Mouse (Mus musculus) gastrocnemius, adult 2 months (tissue): ENCODE measurements at regions not wholly inside any gene's neighbourhood (a gene's known extent, or its start where the extent isn't known, plus 50 kb on each side); places are given as distances from the start of the nearest gene placed in this dataset.

Experiments
- DNase-seq: peaks from one replicate; pipeline ENCODE4 v3.0.0; 2022
- H3K27ac ChIP-seq: fragments of 200-600 bp; 2 replicates; pipeline ENCODE4 v1.8.1; 2022; ENCODE audit warnings: mild to moderate bottlenecking
- H3K4me3 ChIP-seq: fragments of 200-600 bp; 2 replicates; pipeline ENCODE4 v1.8.1; 2022; ENCODE audit warnings: mild to moderate bottlenecking, moderate library complexity
- CTCF ChIP-seq: fragments of 200-600 bp; IDR thresholded peaks from 2 replicates; pipeline ENCODE4 v1.8.1; 2022; ENCODE audit warnings: antibody characterized with exemption, mild to moderate bottlenecking, moderate library complexity
- intact Hi-C: fragments of 180-260 bp; cut with DNase I; formaldehyde crosslinking; loops from one replicate; pipeline ENCODE4 v1.15.1; 2025

GRCm38 (mm10) chr15:25140389-25141181 lies 273.0 kb downstream of the Basp1 start:
- no peak overlapping the region for H3K27ac ChIP-seq
- no peak overlapping the region for H3K4me3 ChIP-seq
- intact Hi-C loops, result no loop called here
- no peak for TF ChIP-seq CTCF
- DNase-seq, result peak; percentile 20

- Histone ChIP-seq H3K27ac (no peak overlapping the region), H3K4me3 (no peak overlapping the region)
- DNase-seq, result no peak
- TF ChIP-seq CTCF, result no peak
- intact Hi-C loops, result no loop called here
Observed at GRCm38 (mm10) chr15:25137091-25137490, 276.5 kb downstream of the Basp1 start.

DNA sequence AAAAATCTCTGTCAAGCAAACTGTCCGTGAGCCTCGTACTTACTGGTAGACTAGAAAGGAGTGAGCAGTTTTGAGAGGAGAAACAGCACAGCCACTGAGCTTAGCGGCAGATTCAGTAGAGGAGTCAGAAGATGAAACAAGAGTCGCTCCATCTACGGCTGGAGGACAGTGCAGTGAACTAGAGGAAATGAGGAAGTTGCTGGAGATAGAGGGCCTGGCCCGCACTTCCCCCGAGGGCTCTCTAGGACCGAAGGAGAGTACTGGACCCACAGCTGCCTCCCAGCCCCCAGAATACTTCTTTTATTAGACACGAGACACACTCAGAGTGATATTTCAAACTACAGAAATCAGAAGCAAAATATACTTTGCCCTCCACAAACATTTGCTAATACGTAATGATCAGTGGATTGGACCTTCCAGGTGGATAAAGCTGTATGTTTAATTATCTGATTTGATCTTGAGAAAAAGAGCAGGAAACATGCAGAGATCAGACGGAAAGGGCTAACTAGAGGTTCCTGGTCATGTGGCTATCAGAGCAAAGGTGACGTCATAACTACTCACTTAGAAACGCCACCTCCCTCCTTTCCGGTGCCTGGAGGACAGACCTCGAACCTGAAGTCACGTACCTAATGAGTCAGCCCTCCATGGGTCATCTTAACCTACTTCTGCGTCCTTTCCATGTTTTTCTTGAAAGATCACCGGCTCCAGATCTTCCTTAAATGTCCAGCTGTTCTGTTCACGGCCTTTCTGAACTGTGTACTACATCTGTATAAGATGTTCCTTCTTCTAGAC lies 277.9 kb downstream of the Basp1 start:
- no peak overlapping the region for H3K27ac ChIP-seq
- no peak for TF ChIP-seq CTCF
- no peak for DNase-seq
- intact Hi-C loops, result no loop called here
- H3K4me3 ChIP-seq, result no peak overlapping the region

GRCm38 (mm10) chr15:25130096-25130495 lies 283.5 kb downstream of the Basp1 start:
- intact Hi-C loops, result no loop called here
- no peak overlapping the region for H3K4me3 ChIP-seq
- no peak for TF ChIP-seq CTCF
- no peak overlapping the region for H3K27ac ChIP-seq
- DNase-seq, result no peak

DNA sequence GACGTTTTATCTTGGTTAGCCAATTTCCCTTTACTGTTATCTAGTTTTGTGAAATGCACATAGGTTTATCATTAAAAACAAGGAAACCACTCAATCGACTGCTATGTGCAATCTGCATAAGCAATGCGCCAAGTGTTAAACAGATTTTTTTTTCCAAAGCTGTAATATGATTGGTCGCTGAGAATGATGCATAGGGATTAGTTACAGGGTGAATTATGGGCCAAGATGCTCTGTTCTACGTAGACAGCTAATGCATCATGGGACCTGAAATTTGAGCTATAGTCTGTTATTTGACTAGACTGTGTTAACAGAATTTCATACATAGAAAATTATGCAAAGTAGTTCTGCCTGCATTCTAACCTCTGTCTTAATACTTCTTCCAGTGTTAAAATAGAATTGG lies 284.0 kb downstream of the Basp1 start:
- Histone ChIP-seq H3K27ac (no peak overlapping the region), H3K4me3 (no peak overlapping the region)
- TF ChIP-seq CTCF, result no peak
- DNase-seq, result no peak
- intact Hi-C loops, result no loop called here

- Histone ChIP-seq H3K4me3 (no peak overlapping the region), H3K27ac (no peak overlapping the region)
- no peak for TF ChIP-seq CTCF
- no peak for DNase-seq
- intact Hi-C loops, result no loop called here
Observed at GRCm38 (mm10) chr15:25120441-25120840, 293.1 kb downstream of the Basp1 start.

DNA sequence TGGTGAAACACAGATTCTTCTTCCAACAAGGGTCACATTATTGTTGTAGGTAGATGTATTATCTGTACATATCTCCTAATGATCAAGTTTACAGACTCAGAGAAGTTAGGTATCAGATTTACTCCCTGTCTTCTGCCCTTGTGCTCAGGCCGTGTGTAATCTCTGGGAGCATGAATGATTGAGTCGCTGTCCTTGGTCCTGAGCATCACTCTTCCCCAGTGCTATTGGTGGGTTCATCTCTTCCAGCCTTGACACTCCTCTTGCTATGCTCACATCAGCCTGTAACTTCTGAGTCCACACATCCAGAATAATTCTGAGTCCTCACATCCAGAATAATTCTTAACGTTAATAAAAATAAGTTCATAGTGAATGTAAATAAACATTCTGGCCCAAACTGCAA lies 295.6 kb downstream of the Basp1 start:
- no peak for TF ChIP-seq CTCF
- Histone ChIP-seq H3K27ac (no peak overlapping the region), H3K4me3 (no peak overlapping the region)
- intact Hi-C loops, result no loop called here
- DNase-seq, result no peak

- Histone ChIP-seq H3K4me3 (no peak overlapping the region), H3K27ac (no peak overlapping the region)
- DNase-seq, result no peak
- TF ChIP-seq CTCF, result no peak
- intact Hi-C loops, result no loop called here
Observed at GRCm38 (mm10) chr15:25102727-25103126, 310.8 kb downstream of the Basp1 start.

- intact Hi-C loops, result no loop called here
- Histone ChIP-seq H3K27ac (no peak overlapping the region), H3K4me3 (no peak overlapping the region)
- no peak for DNase-seq
- no peak for TF ChIP-seq CTCF
Observed at GRCm38 (mm10) chr15:25093758-25094157, 319.8 kb downstream of the Basp1 start.

GRCm38 (mm10) chr15:25069701-25070100 lies 343.9 kb downstream of the Basp1 start:
- no peak for DNase-seq
- H3K4me3 ChIP-seq, result no peak overlapping the region
- no peak for TF ChIP-seq CTCF
- intact Hi-C loops, result no loop called here
- H3K27ac ChIP-seq, result no peak overlapping the region

DNA sequence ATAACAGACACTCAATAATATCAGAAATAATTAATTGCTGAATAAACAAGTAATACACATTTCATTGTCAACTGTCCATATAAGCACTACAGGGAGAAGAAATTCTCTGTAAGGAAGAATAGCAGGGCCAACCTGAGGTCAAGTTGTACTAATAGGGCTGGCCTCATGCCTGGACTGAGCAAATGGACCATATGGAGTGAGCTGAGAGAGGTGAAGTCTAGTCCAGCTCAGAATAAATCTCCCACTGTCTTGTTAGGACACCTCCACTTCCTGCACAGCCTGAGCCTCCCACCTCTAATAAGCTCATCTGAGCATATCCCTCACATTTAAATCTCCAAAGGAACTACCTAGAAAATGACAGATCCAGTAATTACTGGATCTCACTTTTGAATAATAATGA lies 354.2 kb downstream of the Basp1 start:
- Histone ChIP-seq H3K27ac (no peak overlapping the region), H3K4me3 (no peak overlapping the region)
- DNase-seq, result no peak
- intact Hi-C loops, result no loop called here
- TF ChIP-seq CTCF, result no peak

DNA sequence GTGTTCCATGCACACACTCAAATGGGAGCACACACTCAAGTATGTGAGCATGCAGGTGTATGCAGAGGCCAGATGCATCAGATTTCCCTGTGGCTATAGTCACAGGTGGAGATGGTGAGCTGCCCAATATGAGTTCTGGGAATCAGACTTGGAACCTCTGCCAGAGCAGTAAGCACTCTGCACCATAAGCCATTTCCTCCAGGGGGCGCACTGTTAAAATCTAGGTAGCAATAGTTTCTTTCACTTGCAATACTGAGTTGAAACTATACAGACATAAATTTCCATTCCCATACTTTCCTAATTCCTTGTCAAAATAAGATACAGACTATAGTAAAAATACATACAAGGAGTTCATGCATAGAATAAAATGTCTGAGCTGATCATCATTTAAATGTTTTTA lies 365.7 kb downstream of the Basp1 start:
- Histone ChIP-seq H3K4me3 (no peak overlapping the region), H3K27ac (no peak overlapping the region)
- DNase-seq, result peak; percentile 43
- intact Hi-C loops, result loop anchor here (5.0 kb wide), 1 partner anchor 364 kb away; the partner anchor contains the start of gene Basp1
- TF ChIP-seq CTCF, result peak; percentile 59

DNA sequence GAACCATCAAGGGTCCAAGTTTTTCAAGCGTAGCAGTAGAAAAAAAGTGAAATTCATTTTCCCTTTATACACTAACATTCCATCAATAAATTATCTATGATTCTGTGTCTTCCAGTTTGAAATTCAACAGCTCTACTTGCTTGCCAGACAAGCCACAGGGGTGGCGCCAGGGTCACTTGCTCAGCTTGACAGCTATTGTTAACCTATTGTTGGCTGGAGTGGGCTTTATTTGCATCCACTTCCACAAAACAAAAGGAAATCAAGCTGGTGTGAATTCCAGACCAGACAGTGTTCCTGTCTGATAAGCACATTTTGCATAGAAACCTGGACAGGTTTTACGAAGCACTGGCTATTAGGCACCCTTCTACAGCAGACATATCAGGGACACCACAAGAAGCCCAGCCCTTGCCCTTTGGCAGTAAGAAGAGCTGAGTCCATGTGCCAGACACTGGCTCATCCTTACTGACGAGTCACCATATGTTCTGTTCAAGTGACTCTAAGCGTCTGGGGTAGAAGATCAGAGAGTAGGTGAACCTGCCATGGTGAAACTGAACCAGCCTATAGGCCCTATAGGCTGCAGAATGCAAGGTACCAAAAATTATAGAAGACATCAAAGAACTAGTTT lies 366.9 kb downstream of the Basp1 start:
- no peak for DNase-seq
- no peak for TF ChIP-seq CTCF
- intact Hi-C loops, result loop anchor here (5.0 kb wide), 1 partner anchor 366 kb away; the partner anchor contains the start of gene Basp1
- no peak overlapping the region for H3K4me3 ChIP-seq
- H3K27ac ChIP-seq, result no peak overlapping the region
